Comparison of ENCODE assay signal across 10 mouse cellular contexts in the genomic region with DNA sequence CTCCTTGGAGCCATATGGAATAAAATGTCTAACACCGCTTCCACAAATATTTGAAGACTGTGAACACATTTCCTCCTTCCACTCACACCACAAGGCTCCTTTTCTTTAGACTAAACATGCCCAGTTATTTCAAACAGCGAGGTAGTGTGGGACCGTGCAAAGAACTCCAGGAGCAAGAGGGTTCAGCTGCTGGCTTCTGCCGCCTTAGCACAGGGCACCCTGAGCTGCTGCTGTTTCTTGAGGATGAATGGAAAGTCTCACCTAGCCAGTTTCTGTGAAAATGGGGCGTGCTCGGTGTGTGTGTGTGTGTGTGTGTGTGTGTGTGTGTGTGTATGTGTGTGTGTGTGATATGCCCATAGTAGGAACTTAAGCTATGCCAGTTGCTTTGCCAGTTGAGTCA. TPM values are rescaled to one million over a fixed set of nuclear protein-coding genes. Genes with fewer than 3 reads are reported as not detected.
DNase-seq lines count a peak whose midpoint lies in the region; ATAC-seq lines count a peak whose summit lies in the region.
"Had no signal": no experiment of that assay in that cellular context is flagged by ENCODE, and none has a peak within 500 bp of the region (broad histone marks: within the 10 kb centered on the region; RNA-seq: fewer than 3 reads in every experiment).

No protein-coding gene starts in this region.

- H3K27me3 ChIP-seq in heart, embryonic 11.5 days (ENCODE audit: control insufficient read depth, insufficient read depth, low read length), result no peaks in the 10 kb centered on the region
- no peaks in the 10 kb centered on the region for H3K27me3 ChIP-seq in lung, embryonic 16.5 days (ENCODE audit: control insufficient read depth, insufficient read depth, low read depth, low read length)
- no peaks in the 10 kb centered on the region for H3K27me3 ChIP-seq in forebrain, embryonic 16.5 days (replicated peaks; ENCODE audit: control insufficient read depth, insufficient read depth, low read length)
- H3K27me3 ChIP-seq in midbrain, embryonic 14.5 days (ENCODE audit: control insufficient read depth, insufficient read depth, low read length), result no peaks in the 10 kb centered on the region

- WGBS in heart, embryonic 11.5 days (ENCODE audit: insufficient replicate concordance), result 65% methylated on average over 6 of the region's 6 CpGs
- WGBS in lung, embryonic 16.5 days, result 30% methylated on average over 6 of the region's 6 CpGs
- 39% methylated on average over 6 of the region's 6 CpGs for WGBS in forebrain, embryonic 16.5 days
- 62% methylated on average over 6 of the region's 6 CpGs for WGBS in midbrain, embryonic 14.5 days

- ATAC-seq in heart, embryonic 11.5 days (replicated peaks; ENCODE audit: insufficient number of reproducible peaks, low FRiP score, low TSS enrichment), result no peak
- ATAC-seq in lung, embryonic 16.5 days (ENCODE audit: low read depth), result peak; percentile 20; the same call in 1 of the 2 replicates
- no peak for ATAC-seq in forebrain, embryonic 16.5 days
- no peak for ATAC-seq in midbrain, embryonic 14.5 days (ENCODE audit: low FRiP score, low TSS enrichment)

- H3K4me3 ChIP-seq in heart, embryonic 11.5 days (ENCODE audit: low read depth, low read length), result no peak overlapping the region
- H3K4me3 ChIP-seq in lung, embryonic 16.5 days (ENCODE audit: low read length), result no peak overlapping the region
- no peak overlapping the region for H3K4me3 ChIP-seq in forebrain, embryonic 16.5 days (replicated peaks; ENCODE audit: low read length)
- H3K4me3 ChIP-seq in midbrain, embryonic 14.5 days (replicated peaks; ENCODE audit: low read depth, low read length), result no peak overlapping the region

- H3K4me1 ChIP-seq in heart, embryonic 11.5 days (ENCODE audit: control insufficient read depth, insufficient read depth, low read length), result peaks cover 3% of the 10 kb centered on the region; the same call in 1 of the 2 replicates
- peaks cover 11% of the 10 kb centered on the region for H3K4me1 ChIP-seq in lung, embryonic 16.5 days (replicated peaks; ENCODE audit: control insufficient read depth, insufficient read depth, low read length)
- peaks cover 6% of the 10 kb centered on the region for H3K4me1 ChIP-seq in forebrain, embryonic 16.5 days (replicated peaks; ENCODE audit: control insufficient read depth, insufficient read depth, low read length)
- peaks cover 13% of the 10 kb centered on the region for H3K4me1 ChIP-seq in midbrain, embryonic 14.5 days (ENCODE audit: control insufficient read depth, insufficient read depth, low read length)

- DNase-seq in heart, postnatal 4 days, result no peak
- no peak for DNase-seq in lung, postnatal 14 days
- no peak for DNase-seq in midbrain, embryonic 14.5 days
- no peak for DNase-seq in right cerebral cortex, adult 2 months (ENCODE audit: low spot score in 2 of 2)
- DNase-seq in embryo, embryonic 9.5 days (ENCODE audit: extremely low spot score), result no peak
- DNase-seq: adrenal gland, postnatal 25 days; cerebellum, postnatal 10 days had no signal

- peaks cover 40% of the 10 kb centered on the region for H3K9me3 ChIP-seq in heart, embryonic 11.5 days (replicated peaks; ENCODE audit: control insufficient read depth, low read length)
- peaks cover 39% of the 10 kb centered on the region for H3K9me3 ChIP-seq in lung, embryonic 16.5 days (ENCODE audit: control insufficient read depth, low read length)
- H3K9me3 ChIP-seq in forebrain, embryonic 16.5 days (ENCODE audit: control insufficient read depth, low read length), result peaks cover 31% of the 10 kb centered on the region
- peaks cover 36% of the 10 kb centered on the region for H3K9me3 ChIP-seq in midbrain, embryonic 14.5 days (ENCODE audit: control insufficient read depth, low read length)

- peaks cover 2% of the 10 kb centered on the region; the same call in 1 of the 2 replicates for H3K36me3 ChIP-seq in heart, embryonic 11.5 days (ENCODE audit: control insufficient read depth, insufficient read depth, low read length)
- no peaks in the 10 kb centered on the region; the same call in 1 of the 2 replicates for H3K36me3 ChIP-seq in lung, embryonic 16.5 days (ENCODE audit: control insufficient read depth, insufficient read depth, low read length)
- H3K36me3 ChIP-seq in forebrain, embryonic 16.5 days (ENCODE audit: control insufficient read depth, insufficient read depth), result no peaks in the 10 kb centered on the region
- no peaks in the 10 kb centered on the region for H3K36me3 ChIP-seq in midbrain, embryonic 14.5 days (ENCODE audit: control insufficient read depth, insufficient read depth, low read length)

- peak overlapping the region; percentile 65 for H3K4me2 ChIP-seq in heart, embryonic 11.5 days
- H3K4me2 ChIP-seq in lung, embryonic 16.5 days (ENCODE audit: low read depth, low read length), result 0 out of 2 replicates have a peak overlapping the region, but pooled peaks have one; percentile 58
- 0 out of 2 replicates have a peak overlapping the region, but pooled peaks have one; percentile 4 for H3K4me2 ChIP-seq in forebrain, embryonic 16.5 days (ENCODE audit: low read length)
- H3K4me2 ChIP-seq in midbrain, embryonic 14.5 days (ENCODE audit: low read length), result no peak overlapping the region

- peak overlapping the region; percentile 89 for H3K27ac ChIP-seq in heart, embryonic 11.5 days (ENCODE audit: low read depth, low read length)
- H3K27ac ChIP-seq in lung, embryonic 16.5 days (ENCODE audit: low read length), result peak overlapping the region; percentile 72
- H3K27ac ChIP-seq in forebrain, embryonic 16.5 days (ENCODE audit: low read length), result 0 out of 2 replicates have a peak overlapping the region, but pooled peaks have one; percentile 22
- peak overlapping the region; percentile 55; the same call in 1 of the 2 replicates for H3K27ac ChIP-seq in midbrain, embryonic 14.5 days (replicated peaks; ENCODE audit: low read depth, low read length)

- H3K9ac ChIP-seq in heart, embryonic 11.5 days (ENCODE audit: low read depth, low read length), result no peak overlapping the region
- H3K9ac ChIP-seq in lung, embryonic 16.5 days (ENCODE audit: low read length), result no peak overlapping the region
- H3K9ac ChIP-seq in forebrain, embryonic 16.5 days (replicated peaks; ENCODE audit: low read depth, low read length), result no peak overlapping the region
- no peak overlapping the region for H3K9ac ChIP-seq in midbrain, embryonic 14.5 days (replicated peaks; ENCODE audit: low read length)

RNA-seq across cellular contexts. Expression of gene Mest, which starts 11.1 kb away (rescaled TPM):
- 4,075 and 4,306 TPM in 2 replicates for polyA plus RNA-seq in heart, embryonic 11.5 days (2014; fragmentation: Nextera tagmentation; extraction: Ambion mirVana)
- 100 to 1,000 TPM; 504 to 641 TPM for total RNA-seq in heart, postnatal 4 days (2021)
- polyA plus RNA-seq in lung, embryonic 16.5 days (2015; fragmentation: Nextera tagmentation; extraction: Ambion mirVana), result 1,483 and 1,593 TPM in 2 replicates
- polyA plus RNA-seq in forebrain, embryonic 16.5 days (2015; fragmentation: Nextera tagmentation; extraction: Ambion mirVana), result 283 and 328 TPM in 2 replicates
- polyA plus RNA-seq in midbrain, embryonic 14.5 days (2014; fragmentation: Nextera tagmentation; extraction: Ambion mirVana), result 297 and 402 TPM in 2 replicates

RNA-seq across cellular contexts. Expression of gene Cep41, which starts 40.9 kb away (rescaled TPM):
- polyA plus RNA-seq in heart, embryonic 11.5 days (2014; fragmentation: Nextera tagmentation; extraction: Ambion mirVana), result 10.9 and 11.0 TPM in 2 replicates
- total RNA-seq in heart, postnatal 4 days (2021), result 1 to 10 TPM; 4.2 to 8.0 TPM
- 15.6 and 16.0 TPM in 2 replicates for polyA plus RNA-seq in lung, embryonic 16.5 days (2015; fragmentation: Nextera tagmentation; extraction: Ambion mirVana)
- polyA plus RNA-seq in forebrain, embryonic 16.5 days (2015; fragmentation: Nextera tagmentation; extraction: Ambion mirVana), result 15.2 and 15.3 TPM in 2 replicates
- 13.3 and 14.2 TPM in 2 replicates for polyA plus RNA-seq in midbrain, embryonic 14.5 days (2014; fragmentation: Nextera tagmentation; extraction: Ambion mirVana)

Comparison
In these comparisons a context has a peak if more than half of its experiments do, and no peak if none do; other contexts are left out.
1. H3K27ac ChIP-seq: peak in every context shown above with its lines; median percentile 89 in heart, embryonic 11.5 days; 72 in lung, embryonic 16.5 days; 55 in midbrain, embryonic 14.5 days; 22 in forebrain, embryonic 16.5 days.